Mouse (Mus musculus): ENCODE measurements around the gene Paqr8. TPM values are rescaled to one million over a fixed set of nuclear protein-coding genes. Genes with fewer than 3 reads are reported as not detected.

The Paqr8 gene
- total RNA-seq (2023): 5.9 TPM

GRCm38 (mm10) chr1:20890404-20890921, at the start of gene Paqr8:
Paqr8 (plus strand) TSS chr1:20890606.

DNA sequence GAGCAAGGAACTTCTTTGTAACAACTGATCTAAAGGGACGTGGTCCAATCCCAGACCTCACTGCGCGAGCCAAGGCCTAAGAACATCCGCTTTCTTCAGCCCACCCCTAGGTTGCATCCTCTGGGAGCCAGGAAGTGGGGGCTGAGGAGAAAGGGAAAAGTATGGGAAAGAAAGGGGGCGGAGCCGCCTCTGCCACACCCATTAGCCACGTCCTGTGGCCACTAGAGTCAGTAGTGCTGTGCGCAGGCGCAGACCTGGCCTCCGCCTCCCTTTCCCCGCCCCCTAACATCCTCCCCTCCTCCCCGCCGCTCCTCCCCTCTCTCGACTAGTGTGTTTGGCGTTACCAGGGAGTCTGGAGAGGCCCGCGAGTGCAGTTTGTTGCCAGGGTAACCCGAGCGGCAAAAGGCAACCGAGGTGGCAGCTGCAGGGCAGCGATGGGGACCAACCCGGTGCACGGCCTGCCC, 60.9 kb downstream of the Paqr8 start, which contains the start of gene Efhc1:
Efhc1 (plus strand) TSS at position 327 of the 464 bp plus-strand sequence.

Other genes starting within 250 kb of the Paqr8 start
- gene Il17a, start 159.7 kb upstream of the Paqr8 start, total RNA-seq (2023): not detected
- 1.4 TPM for gene Il17f, start 100.0 kb upstream of the Paqr8 start, total RNA-seq (2023)
- 53.0 TPM for gene Mcm3, start 70.3 kb upstream of the Paqr8 start, total RNA-seq (2023)
- 0.67 TPM for gene Efhc1, start 61.0 kb downstream of the Paqr8 start, total RNA-seq (2023)
- gene Tram2, start 188.6 kb downstream of the Paqr8 start, total RNA-seq (2023): 10.3 TPM